Mouse (Mus musculus) forebrain, embryonic 15.5 days (tissue): Measurements from ENCODE around the gene Plekha6. TPM values are rescaled to one million over a fixed set of nuclear protein-coding genes. Genes with fewer than 3 reads are reported as not detected.
"Not testable (repeated sequence)": the region's sequence is repeated elsewhere in the genome, so short reads cannot be mapped to it uniquely, and the experiment has no call there.

Experiments used
- ATAC-seq: fragments of 200-750 bp; cut with Nextera tagmentation; replicated peaks from 2 replicates; pipeline ENCODE4 v1.8.0; 2017; ENCODE audit warnings: mild to moderate bottlenecking, moderate TSS enrichment, moderate library complexity
- H3K27ac ChIP-seq: fragments of 300-500 bp; sonication (generic); replicated peaks from 2 replicates; pipeline ENCODE4 v1.5.1; 2015; ENCODE audit warnings: mild to moderate bottlenecking, inconsistent platforms
- H3K27me3 ChIP-seq: fragments of 300-500 bp; sonication (generic); 2 replicates; pipeline ENCODE4 v1.6.1; 2015; ENCODE audit warnings: inconsistent platforms
- H3K36me3 ChIP-seq: fragments of 300-500 bp; sonication (generic); 2 replicates; pipeline ENCODE4 v1.6.1; 2015; ENCODE audit warnings: mild to moderate bottlenecking, inconsistent platforms
- H3K4me1 ChIP-seq: fragments of 300-500 bp; sonication (generic); 2 replicates; pipeline ENCODE4 v1.6.1; 2015; ENCODE audit warnings: inconsistent platforms
- H3K4me2 ChIP-seq: fragments of 300-500 bp; sonication (generic); replicated peaks from 2 replicates; pipeline ENCODE4 v1.6.1; 2015; ENCODE audit warnings: mild to moderate bottlenecking, inconsistent platforms
- H3K4me3 ChIP-seq: fragments of 300-500 bp; sonication (generic); 2 replicates; pipeline ENCODE4 v1.5.1; 2015; ENCODE audit warnings: mild to moderate bottlenecking, inconsistent platforms
- H3K9ac ChIP-seq: fragments of 300-500 bp; sonication (generic); replicated peaks from 2 replicates; pipeline ENCODE4 v1.6.1; 2015; ENCODE audit warnings: mild to moderate bottlenecking, inconsistent platforms
- H3K9me3 ChIP-seq: fragments of 300-500 bp; sonication (generic); 2 replicates; pipeline ENCODE4 v1.6.1; 2016; ENCODE audit warnings: inconsistent platforms
- whole genome bisulfite sequencing: fragments of 180-500 bp; shearing (Covaris S2); methylation state at CpG from one replicate; pipeline ENCODE4 v1.1.7; 2015; ENCODE audit warnings: mixed read lengths; 5-methylcytosine and 5-hydroxymethylcytosine counted together
- polyA plus RNA-seq: library from polyadenylated mRNA; unstranded; fragments of >200 nt; fragmentation: Nextera tagmentation; extraction: Ambion mirVana; gene quantifications from 2 replicates; pipeline ENCODE4 v1.2.1, GENCODE M21; 2015

The Plekha6 gene
- polyA plus RNA-seq, 1 experiment from 2014 or later, result 10.6 TPM

DNA sequence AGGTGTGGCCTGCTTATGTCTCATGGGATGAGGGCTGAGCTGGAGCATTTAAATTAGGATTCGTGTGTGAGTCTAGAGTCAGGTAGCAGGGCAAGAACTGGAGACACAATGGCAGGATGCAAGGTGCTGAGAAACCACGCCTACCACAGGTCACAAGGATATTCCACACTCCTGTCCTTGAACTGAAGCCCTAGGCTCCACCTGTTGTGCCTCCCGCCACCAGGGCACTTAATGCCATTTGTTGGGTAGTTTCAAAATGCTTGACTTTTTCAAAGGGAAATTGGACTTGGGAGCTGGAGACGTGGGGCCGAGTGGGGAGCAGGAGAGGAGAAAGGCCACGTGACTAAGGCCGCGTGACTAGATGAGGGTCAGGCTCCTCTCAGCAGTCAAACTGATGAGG is 161.9 kb downstream of the Plekha6 start:
- ATAC-seq, result no peak
- Histone ChIP-seq H3K9me3 (no peaks in the 10 kb centered on the region), H3K27ac (no peak overlapping the region), H3K4me1 (peaks cover 19% of the 10 kb centered on the region), H3K4me2 (no peak overlapping the region), H3K36me3 (no peaks in the 10 kb centered on the region), H3K4me3 (no peak overlapping the region), H3K27me3 (no peaks in the 10 kb centered on the region), H3K9ac (no peak overlapping the region)
- 90% methylated on average over 8 of the region's 8 CpGs for WGBS

DNA sequence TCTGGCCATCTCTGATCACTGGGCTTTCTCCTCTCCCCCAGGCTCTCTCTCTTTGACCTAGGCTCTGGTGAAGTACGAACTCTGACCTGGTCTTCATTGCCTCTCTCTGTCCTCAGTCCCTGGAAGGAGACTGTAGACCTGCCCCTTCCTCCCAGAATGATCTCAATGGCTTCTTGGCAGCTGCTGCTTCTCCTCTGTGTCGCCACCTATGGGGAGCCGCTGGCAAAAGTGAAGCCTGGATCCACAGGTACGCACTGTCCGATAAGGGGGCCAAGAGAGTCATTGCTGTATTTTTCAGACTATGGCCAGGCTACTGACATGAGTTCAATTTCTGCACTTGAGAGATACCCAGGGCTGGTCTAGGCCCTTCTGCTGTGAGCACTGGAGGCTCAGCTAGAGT is 163.1 kb downstream of the Plekha6 start:
- H3K9ac ChIP-seq, result no peak overlapping the region
- 70% methylated on average over 5 of the region's 5 CpGs for WGBS
- no peak for ATAC-seq
- H3K36me3 ChIP-seq, result no peaks in the 10 kb centered on the region
- H3K27ac ChIP-seq, result no peak overlapping the region
- peaks cover 26% of the 10 kb centered on the region for H3K4me1 ChIP-seq
- H3K27me3 ChIP-seq, result no peaks in the 10 kb centered on the region
- no peak overlapping the region for H3K4me3 ChIP-seq
- H3K4me2 ChIP-seq, result no peak overlapping the region
- no peaks in the 10 kb centered on the region for H3K9me3 ChIP-seq

DNA sequence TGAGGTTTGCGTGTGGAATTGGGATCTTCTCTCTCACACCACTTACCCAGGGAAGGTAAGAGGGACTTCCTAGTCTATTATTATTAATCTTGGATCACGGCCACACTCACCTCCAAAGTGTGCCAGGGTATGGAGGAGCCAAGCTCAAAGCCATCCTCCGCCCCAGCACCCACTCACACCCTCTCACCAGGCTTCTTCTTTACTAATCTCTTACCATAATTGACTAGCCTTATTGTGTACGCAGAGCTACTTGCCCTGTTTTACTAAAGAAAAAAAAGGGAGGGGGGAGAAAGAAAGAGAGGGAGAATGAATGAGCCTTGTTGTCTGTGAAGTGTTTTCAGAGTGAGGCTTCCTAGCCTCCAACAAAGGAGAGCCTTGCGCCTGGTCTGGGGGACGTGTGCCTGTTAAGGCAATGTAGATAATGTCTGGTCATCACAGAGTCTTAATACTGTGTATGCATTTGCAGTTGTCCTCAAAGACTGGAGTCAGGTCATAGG is 164.3 kb downstream of the Plekha6 start:
- WGBS, result 18% methylated on average over 6 of the region's 6 CpGs
- no peak overlapping the region for H3K9ac ChIP-seq
- peaks cover 26% of the 10 kb centered on the region for H3K4me1 ChIP-seq
- H3K4me3 ChIP-seq, result no peak overlapping the region
- ATAC-seq, result 0 out of 2 replicates have a peak, but pooled peaks have one; percentile 28
- H3K27me3 ChIP-seq, result no peaks in the 10 kb centered on the region
- H3K9me3 ChIP-seq, result no peaks in the 10 kb centered on the region
- no peak overlapping the region for H3K27ac ChIP-seq
- H3K36me3 ChIP-seq, result no peaks in the 10 kb centered on the region
- H3K4me2 ChIP-seq, result no peak overlapping the region

DNA sequence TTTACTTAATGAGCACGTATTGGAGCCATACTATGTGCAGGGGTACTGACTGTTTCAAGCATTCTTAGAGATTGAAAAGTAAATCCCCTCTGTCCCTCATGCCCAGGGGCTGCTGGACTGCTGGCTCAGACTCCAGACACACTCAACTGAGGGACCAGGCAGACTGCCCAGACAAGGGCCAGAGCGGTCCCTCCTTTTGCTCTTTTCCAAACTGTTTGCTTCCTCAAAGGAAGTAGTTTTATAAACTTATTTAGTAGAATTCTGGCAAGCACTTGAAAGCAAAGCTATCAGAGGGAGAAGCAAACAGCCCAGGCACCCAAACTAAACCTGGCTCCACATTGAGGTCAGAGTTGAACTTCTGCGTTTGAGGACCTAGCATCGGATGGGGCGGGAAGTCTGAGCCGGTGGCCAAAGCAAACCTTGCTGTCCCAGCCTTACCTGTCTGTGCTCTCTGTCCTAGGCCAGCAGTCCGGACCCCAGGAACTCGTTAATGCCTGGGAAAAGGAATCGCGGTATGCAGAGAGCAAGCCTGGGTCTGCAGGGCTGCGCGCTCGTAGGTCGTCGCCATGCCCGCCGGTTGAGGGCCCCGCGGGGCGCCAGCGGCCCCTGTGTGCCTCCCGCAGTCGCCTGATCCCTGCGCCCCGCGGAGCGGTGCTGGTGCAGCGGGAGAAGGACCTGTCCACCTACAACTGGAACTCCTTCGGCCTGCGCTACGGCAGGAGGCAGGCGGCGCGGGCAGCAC is 165.1 kb downstream of the Plekha6 start:
- WGBS, result 5% methylated on average over 34 of the region's 34 CpGs
- ATAC-seq, result no peak; the same call in 1 of the 2 replicates

DNA sequence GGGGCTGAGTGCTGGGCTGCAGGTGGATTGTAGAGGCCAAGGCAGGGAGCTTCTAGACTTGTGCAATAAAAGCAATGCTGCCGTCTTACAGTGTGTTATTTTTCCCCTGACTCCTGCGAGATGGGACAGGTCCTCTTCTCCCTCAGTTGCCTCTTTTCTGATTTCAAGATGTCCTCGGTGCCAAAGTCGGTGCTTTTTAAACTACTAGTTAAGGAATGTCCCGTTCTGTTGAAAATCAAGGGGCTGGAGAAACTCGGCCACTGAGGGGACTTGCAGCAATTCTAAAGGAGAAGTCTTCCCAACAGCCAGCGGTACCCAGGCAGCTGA is 165.6 kb downstream of the Plekha6 start:
- Histone ChIP-seq H3K4me3 (peak overlapping the region; percentile 23), H3K9ac (0 out of 2 replicates have a peak overlapping the region, but pooled peaks have one; percentile 35), H3K9me3 (no peaks in the 10 kb centered on the region), H3K4me1 (peaks cover 26% of the 10 kb centered on the region), H3K27me3 (no peaks in the 10 kb centered on the region), H3K36me3 (no peaks in the 10 kb centered on the region), H3K27ac (no peak overlapping the region), H3K4me2 (peak overlapping the region; percentile 54)
- 19% methylated on average over 7 of the region's 7 CpGs for WGBS
- no peak for ATAC-seq

More for the DNA sequence above, 165.1 kb downstream of the Plekha6 start:
- H3K4me1 ChIP-seq, result peaks cover 26% of the 10 kb centered on the region
- H3K4me3 ChIP-seq, result peak overlapping the region; percentile 23
- 0 out of 2 replicates have a peak overlapping the region, but pooled peaks have one; percentile 35 for H3K9ac ChIP-seq
- peak overlapping the region; percentile 54 for H3K4me2 ChIP-seq
- no peaks in the 10 kb centered on the region for H3K36me3 ChIP-seq
- H3K27ac ChIP-seq, result no peak overlapping the region
- no peaks in the 10 kb centered on the region for H3K27me3 ChIP-seq
- H3K9me3 ChIP-seq, result no peaks in the 10 kb centered on the region

DNA sequence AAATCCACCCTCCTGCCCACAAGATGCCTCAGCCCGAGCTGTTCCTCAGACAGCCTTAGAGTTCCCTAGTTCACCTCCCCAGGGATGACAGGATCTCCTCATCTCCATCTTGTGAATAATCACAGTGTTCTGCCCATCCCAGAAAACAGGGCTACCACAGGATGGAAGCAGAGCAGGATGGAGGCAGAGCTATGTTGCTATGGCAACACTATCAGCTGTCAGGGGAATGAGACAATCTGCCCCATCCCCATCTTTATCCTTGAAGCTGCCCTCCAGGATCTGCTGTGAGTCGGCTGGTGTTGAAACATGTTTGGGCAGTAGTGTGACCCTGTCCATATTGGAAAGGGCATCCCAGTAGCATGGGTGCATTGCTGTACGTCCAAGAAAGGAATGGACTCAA is 167.1 kb downstream of the Plekha6 start:
- Histone ChIP-seq H3K4me2 (no peak overlapping the region), H3K27me3 (no peaks in the 10 kb centered on the region), H3K4me1 (peaks cover 26% of the 10 kb centered on the region), H3K4me3 (no peak overlapping the region), H3K27ac (no peak overlapping the region; the same call in 1 of the 2 replicates), H3K9ac (no peak overlapping the region), H3K36me3 (no peaks in the 10 kb centered on the region), H3K9me3 (no peaks in the 10 kb centered on the region)
- 58% methylated on average over 3 of the region's 3 CpGs for WGBS
- ATAC-seq, result peak; percentile 82

DNA sequence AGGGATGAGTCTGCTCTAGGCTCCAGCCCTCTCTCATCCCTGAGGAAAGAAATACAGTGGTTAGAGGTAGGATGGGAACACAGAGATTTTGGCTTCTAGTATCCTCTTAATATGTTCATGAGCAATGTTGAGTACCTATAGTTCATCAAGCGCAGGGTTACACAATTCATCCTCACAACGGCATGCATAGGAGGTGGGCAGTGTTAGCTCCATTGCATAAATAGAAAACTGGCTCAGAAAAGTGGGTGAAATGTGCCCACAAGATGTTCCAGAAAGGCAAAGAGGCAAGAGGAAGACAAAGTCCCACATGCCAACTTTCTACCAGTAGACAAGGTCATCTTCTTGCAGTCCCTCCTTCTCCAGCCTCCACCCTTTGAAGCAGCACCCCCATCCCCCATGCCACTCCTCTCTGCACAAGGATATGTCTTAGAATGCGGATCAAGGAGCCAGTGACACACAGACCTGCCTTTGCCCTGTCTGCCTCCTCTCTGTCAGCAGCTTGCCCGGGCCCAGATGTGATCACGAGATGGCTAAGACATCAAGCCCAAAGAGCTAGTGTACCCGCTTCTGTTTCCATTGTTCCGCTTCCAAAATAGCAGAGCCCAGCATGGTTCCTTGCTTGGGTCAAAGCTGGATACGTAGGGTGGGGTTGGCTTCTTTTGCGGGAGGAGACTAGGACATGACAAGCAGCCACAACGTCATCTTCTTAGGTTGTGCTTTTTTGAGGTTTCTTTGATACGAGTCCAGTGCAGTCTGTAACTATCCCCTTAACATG is 168.8 kb downstream of the Plekha6 start:
- Histone ChIP-seq H3K4me3 (no peak overlapping the region), H3K4me1 (peaks cover 26% of the 10 kb centered on the region), H3K36me3 (no peaks in the 10 kb centered on the region), H3K4me2 (no peak overlapping the region), H3K27ac (no peak overlapping the region), H3K27me3 (no peaks in the 10 kb centered on the region), H3K9me3 (no peaks in the 10 kb centered on the region), H3K9ac (no peak overlapping the region)
- no peak for ATAC-seq
- 87% methylated on average over 11 of the region's 11 CpGs for WGBS

DNA sequence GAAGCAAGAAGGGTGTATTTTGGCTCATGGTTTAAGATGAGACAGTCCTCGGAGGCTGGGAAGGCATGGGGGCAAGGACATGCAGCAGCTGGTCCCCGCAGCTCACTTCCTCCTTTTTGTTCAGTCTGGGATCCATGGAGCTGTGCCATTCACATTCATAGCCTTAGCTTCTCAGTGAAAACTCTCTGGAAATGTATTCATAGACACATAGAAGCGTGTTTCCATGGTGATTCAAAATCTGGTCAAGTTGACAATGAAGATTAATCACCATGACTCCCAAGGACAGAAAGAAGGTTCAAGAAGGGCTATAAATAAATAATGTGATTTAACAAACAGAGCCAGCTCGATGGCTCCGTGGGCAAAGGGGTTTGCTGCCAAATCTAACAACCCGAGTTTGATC is 169.9 kb downstream of the Plekha6 start:
- H3K27me3 ChIP-seq, result no peaks in the 10 kb centered on the region
- no peak overlapping the region for H3K27ac ChIP-seq
- H3K9me3 ChIP-seq, result no peaks in the 10 kb centered on the region
- no peaks in the 10 kb centered on the region for H3K36me3 ChIP-seq
- no peak overlapping the region for H3K4me3 ChIP-seq
- H3K9ac ChIP-seq, result no peak overlapping the region
- WGBS, result 54% methylated on average over 6 of the region's 6 CpGs
- peaks cover 19% of the 10 kb centered on the region for H3K4me1 ChIP-seq
- ATAC-seq, result no peak
- no peak overlapping the region for H3K4me2 ChIP-seq

DNA sequence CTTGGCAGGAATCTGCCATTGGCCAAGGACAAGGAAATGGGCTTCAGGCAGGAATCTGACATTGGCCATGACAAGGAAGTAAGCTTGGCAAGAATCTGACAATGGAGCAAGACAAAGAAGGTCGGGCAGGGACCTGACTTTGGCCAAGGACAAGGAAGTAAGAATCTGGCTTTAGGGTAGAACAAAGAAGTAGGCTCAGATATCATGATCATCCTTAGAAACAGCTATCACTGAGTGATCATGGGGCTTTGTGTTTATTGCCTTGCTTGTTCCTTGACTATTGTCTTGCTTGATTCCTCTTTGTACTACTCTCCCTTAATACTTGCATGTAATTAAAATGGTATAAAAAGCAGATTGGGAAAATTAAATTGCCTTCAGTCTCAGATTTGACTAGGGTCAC is 176.4 kb downstream of the Plekha6 start:
- H3K9me3 ChIP-seq, H3K27ac ChIP-seq, ATAC-seq, H3K4me1 ChIP-seq, H3K36me3 ChIP-seq, H3K27me3 ChIP-seq, H3K4me3 ChIP-seq, H3K4me2 ChIP-seq, H3K9ac ChIP-seq: not testable (repeated sequence)
- WGBS, result 63% methylated on average over 1 of the region's 1 CpGs

DNA sequence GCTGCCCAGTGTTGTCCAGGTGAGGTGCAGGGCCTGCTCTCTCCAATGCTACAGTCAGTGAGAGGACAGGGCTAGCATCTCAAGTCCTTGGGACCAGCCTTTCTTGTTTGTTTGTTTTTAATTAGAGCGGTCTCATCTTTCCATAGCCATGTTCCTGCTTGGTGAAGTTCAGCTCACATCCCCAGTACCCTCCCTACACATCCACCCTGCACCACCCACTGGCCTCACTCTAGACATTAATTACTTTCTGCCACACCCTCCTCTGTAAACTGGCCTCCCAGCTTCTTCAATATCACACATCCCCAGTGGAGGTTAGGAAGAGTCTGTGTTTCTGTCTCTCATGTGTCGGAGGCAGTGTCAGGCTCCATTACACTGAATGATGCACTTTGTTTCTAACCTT is 180.3 kb downstream of the Plekha6 start:
- no peak for ATAC-seq
- no peaks in the 10 kb centered on the region for H3K27me3 ChIP-seq
- no peak overlapping the region for H3K9ac ChIP-seq
- no peak overlapping the region for H3K4me2 ChIP-seq
- 90% methylated on average over 2 of the region's 2 CpGs for WGBS
- no peaks in the 10 kb centered on the region for H3K36me3 ChIP-seq
- no peak overlapping the region for H3K4me3 ChIP-seq
- H3K27ac ChIP-seq, result no peak overlapping the region
- H3K9me3 ChIP-seq, result no peaks in the 10 kb centered on the region
- H3K4me1 ChIP-seq, result no peaks in the 10 kb centered on the region

DNA sequence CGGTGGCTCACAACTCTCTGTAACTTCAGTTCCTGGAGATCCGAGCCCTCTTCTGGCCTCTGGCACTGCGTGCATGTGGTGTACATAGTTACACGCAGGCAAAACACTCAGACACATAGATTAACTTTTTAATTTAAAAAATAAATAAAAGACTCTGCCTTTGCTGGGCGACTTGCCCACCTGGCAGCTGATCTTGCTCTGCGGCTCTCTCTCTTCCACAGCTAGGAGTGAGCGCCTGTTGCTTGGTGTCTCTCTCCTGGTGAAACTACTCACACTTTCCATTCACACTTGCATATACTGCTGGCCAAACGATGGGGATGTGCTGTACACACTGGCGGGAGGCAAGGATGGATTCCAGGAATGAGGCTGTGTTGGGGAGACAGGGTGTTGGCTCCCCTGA is 182.5 kb downstream of the Plekha6 start:
- H3K27ac ChIP-seq, result no peak overlapping the region
- WGBS, result 78% methylated on average over 9 of the region's 9 CpGs

DNA sequence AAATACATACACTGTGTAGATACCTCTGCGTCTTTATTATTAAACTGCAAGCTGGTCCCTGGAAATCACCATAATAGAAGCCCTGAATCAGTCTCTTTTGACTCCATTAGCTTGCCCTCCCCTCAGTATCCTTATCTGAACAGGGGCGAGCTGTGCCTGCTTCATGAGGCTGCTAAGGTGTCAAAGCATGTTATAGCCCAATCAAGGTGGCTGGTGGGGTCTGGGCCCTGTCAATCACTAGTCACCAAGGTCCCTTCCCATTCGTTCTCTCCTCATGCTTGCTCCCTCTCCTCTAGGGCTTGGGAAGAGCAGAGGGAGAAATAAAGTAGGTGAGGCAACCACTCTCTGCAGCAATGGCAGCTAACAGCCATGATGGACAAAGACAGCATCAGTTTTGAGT is 183.2 kb downstream of the Plekha6 start:
- Histone ChIP-seq H3K9ac (no peak overlapping the region), H3K36me3 (no peaks in the 10 kb centered on the region), H3K27ac (no peak overlapping the region), H3K4me2 (no peak overlapping the region), H3K9me3 (no peaks in the 10 kb centered on the region), H3K4me3 (no peak overlapping the region), H3K27me3 (no peaks in the 10 kb centered on the region), H3K4me1 (0 out of 2 replicates have a peak, but pooled peaks cover 2% of the 10 kb centered on the region)
- ATAC-seq, result no peak
- 70% methylated on average over 3 of the region's 3 CpGs for WGBS

More for the DNA sequence above, 182.5 kb downstream of the Plekha6 start:
- no peaks in the 10 kb centered on the region for H3K9me3 ChIP-seq
- H3K4me1 ChIP-seq, result 0 out of 2 replicates have a peak, but pooled peaks cover 2% of the 10 kb centered on the region
- H3K4me3 ChIP-seq, result no peak overlapping the region
- no peak overlapping the region for H3K4me2 ChIP-seq
- ATAC-seq, result no peak
- no peaks in the 10 kb centered on the region for H3K36me3 ChIP-seq
- no peak overlapping the region for H3K9ac ChIP-seq
- no peaks in the 10 kb centered on the region for H3K27me3 ChIP-seq
